Mouse (Mus musculus): Measurements from ENCODE around the gene Wdr70. TPM values are rescaled to one million over a fixed set of nuclear protein-coding genes. Genes with fewer than 3 reads are reported as not detected.

Gene Wdr70
- polyA plus RNA-seq, 1 experiment: 50.5 TPM

GRCm38 (mm10) chr15:7877560-7878467 lies 221.2 kb downstream of the Wdr70 start:
- TF ChIP-seq CEBPB (IDR thresholded peaks at IDR 0.05; ENCODE audit: insufficient read depth, poor library complexity, severe bottlenecking) (peak; percentile 64; the same call in 1 of the 2 replicates), MAX (IDR thresholded peaks at IDR 0.05; ENCODE audit: low read depth) (peak; percentile 57), TCF12 (IDR thresholded peaks at IDR 0.05; ENCODE audit: insufficient read depth, poor library complexity, severe bottlenecking) (no peak), USF1 (IDR thresholded peaks at IDR 0.05; ENCODE audit: low read depth) (peak; percentile 62)

GRCm38 (mm10) chr15:7875879-7876278 lies 223.1 kb downstream of the Wdr70 start:
- peaks cover 5% of the 10 kb centered on the region for H3K36me3 ChIP-seq (ENCODE audit: control insufficient read depth, insufficient read depth)
- H3K27me3 ChIP-seq (ENCODE audit: control insufficient read depth, insufficient read depth, insufficient read length): no peaks in the 10 kb centered on the region
- H3K4me2 ChIP-seq (ENCODE audit: low read depth): no peak overlapping the region
- no peak for TF ChIP-seq USF1 (IDR thresholded peaks at IDR 0.05; ENCODE audit: low read depth)
- TF ChIP-seq TCF12 (IDR thresholded peaks at IDR 0.05; ENCODE audit: insufficient read depth, poor library complexity, severe bottlenecking): no peak
- TF ChIP-seq CEBPB (IDR thresholded peaks at IDR 0.05; ENCODE audit: insufficient read depth, poor library complexity, severe bottlenecking): peak; percentile 92
- no peaks in the 10 kb centered on the region for H3K79me2 ChIP-seq (ENCODE audit: control insufficient read depth, insufficient read depth)
- no peak overlapping the region for H3K4me3 ChIP-seq
- H3ac ChIP-seq (ENCODE audit: control insufficient read depth, insufficient read length): no peak overlapping the region

More at GRCm38 (mm10) chr15:7877560-7878467, 221.2 kb downstream of the Wdr70 start:
- Histone ChIP-seq H3K4me2 (ENCODE audit: low read depth) (peak overlapping the region; percentile 68), H3ac (ENCODE audit: control insufficient read depth, insufficient read length) (no peak overlapping the region), H3K79me2 (ENCODE audit: control insufficient read depth, insufficient read depth) (no peaks in the 10 kb centered on the region), H3K36me3 (ENCODE audit: control insufficient read depth, insufficient read depth) (peaks cover under 1% of the 10 kb centered on the region), H3K4me3 (peak overlapping the region; percentile 1), H3K27me3 (ENCODE audit: control insufficient read depth, insufficient read depth, insufficient read length) (no peaks in the 10 kb centered on the region)

GRCm38 (mm10) chr15:7872473-7872872 lies 226.5 kb downstream of the Wdr70 start:
- H3K79me2 ChIP-seq (ENCODE audit: control insufficient read depth, insufficient read depth): no peaks in the 10 kb centered on the region
- H3K27me3 ChIP-seq (ENCODE audit: control insufficient read depth, insufficient read depth, insufficient read length): no peaks in the 10 kb centered on the region
- H3K36me3 ChIP-seq (ENCODE audit: control insufficient read depth, insufficient read depth): peaks cover 5% of the 10 kb centered on the region
- no peak overlapping the region for H3K4me3 ChIP-seq
- TF ChIP-seq TCF3 (IDR thresholded peaks at IDR 0.05; ENCODE audit: insufficient read length, low read depth) (no peak), POLR2A (IDR thresholded peaks at IDR 0.05; ENCODE audit: insufficient read length, low read depth) (no peak), E2F4 (IDR thresholded peaks at IDR 0.05; ENCODE audit: insufficient read depth) (no peak), REST (IDR thresholded peaks at IDR 0.05; ENCODE audit: insufficient read depth, insufficient read length) (no peak), SRF (IDR thresholded peaks at IDR 0.05; ENCODE audit: control insufficient read depth, insufficient read length, low read depth) (no peak), USF1 (IDR thresholded peaks at IDR 0.05; ENCODE audit: low read depth) (no peak), MAX (IDR thresholded peaks at IDR 0.05; ENCODE audit: low read depth) (no peak)
- H3ac ChIP-seq (ENCODE audit: control insufficient read depth, insufficient read length): no peak overlapping the region
- no peak overlapping the region for H3K4me2 ChIP-seq (ENCODE audit: low read depth)

GRCm38 (mm10) chr15:7865305-7865704 lies 233.7 kb downstream of the Wdr70 start:
- Histone ChIP-seq H3K79me2 (ENCODE audit: control insufficient read depth, insufficient read depth) (no peaks in the 10 kb centered on the region), H3K27me3 (ENCODE audit: control insufficient read depth, insufficient read depth, insufficient read length) (no peaks in the 10 kb centered on the region), H3K36me3 (ENCODE audit: control insufficient read depth, insufficient read depth) (no peaks in the 10 kb centered on the region), H3K4me2 (ENCODE audit: low read depth) (no peak overlapping the region), H3ac (ENCODE audit: control insufficient read depth, insufficient read length) (no peak overlapping the region), H3K4me3 (no peak overlapping the region)
- TF ChIP-seq CEBPB (IDR thresholded peaks at IDR 0.05; ENCODE audit: insufficient read depth, poor library complexity, severe bottlenecking) (peak; percentile 89), REST (IDR thresholded peaks at IDR 0.05; ENCODE audit: insufficient read depth, insufficient read length) (no peak), MAX (IDR thresholded peaks at IDR 0.05; ENCODE audit: low read depth) (no peak)

GRCm38 (mm10) chr15:7863328-7863727 lies 235.7 kb downstream of the Wdr70 start:
- no peak overlapping the region for H3ac ChIP-seq (ENCODE audit: control insufficient read depth, insufficient read length)
- H3K4me2 ChIP-seq (ENCODE audit: low read depth): peak overlapping the region; percentile 74
- TF ChIP-seq REST (IDR thresholded peaks at IDR 0.05; ENCODE audit: insufficient read depth, insufficient read length): no peak
- TF ChIP-seq TCF12 (IDR thresholded peaks at IDR 0.05; ENCODE audit: insufficient read depth, poor library complexity, severe bottlenecking): peak; percentile 17
- no peak for TF ChIP-seq SRF (IDR thresholded peaks at IDR 0.05; ENCODE audit: control insufficient read depth, insufficient read length, low read depth)
- no peak for TF ChIP-seq CEBPB (IDR thresholded peaks at IDR 0.05; ENCODE audit: insufficient read depth, poor library complexity, severe bottlenecking)
- TF ChIP-seq POLR2A (IDR thresholded peaks at IDR 0.05; ENCODE audit: insufficient read length, low read depth): no peak
- no peak for TF ChIP-seq POLR2AphosphoS2 (IDR thresholded peaks at IDR 0.05; ENCODE audit: insufficient read length, low read depth)
- TF ChIP-seq USF1 (IDR thresholded peaks at IDR 0.05; ENCODE audit: low read depth): peak; percentile 65
- no peak for TF ChIP-seq MAX (IDR thresholded peaks at IDR 0.05; ENCODE audit: low read depth)
- peak in 1 of 3 experiments; percentile 82 for TF ChIP-seq MYOG (IDR thresholded peaks at IDR 0.05; ENCODE audit: control insufficient read depth in 1 of 3, insufficient read depth in 1 of 3, insufficient read length in 2 of 3, low read depth in 2 of 3)
- peak; percentile 36 to 94 (median 90) for TF ChIP-seq MYOD1 (IDR thresholded peaks at IDR 0.05; ENCODE audit: control insufficient read depth in 1 of 3, insufficient read length in 2 of 3, low read depth in 2 of 3)
- no peak for TF ChIP-seq E2F4 (IDR thresholded peaks at IDR 0.05; ENCODE audit: insufficient read depth)
- TF ChIP-seq TCF3 (IDR thresholded peaks at IDR 0.05; ENCODE audit: insufficient read length, low read depth): peak; percentile 47
- H3K79me2 ChIP-seq (ENCODE audit: control insufficient read depth, insufficient read depth): no peaks in the 10 kb centered on the region
- no peak overlapping the region for H3K4me3 ChIP-seq
- H3K36me3 ChIP-seq (ENCODE audit: control insufficient read depth, insufficient read depth): no peaks in the 10 kb centered on the region
- no peaks in the 10 kb centered on the region for H3K27me3 ChIP-seq (ENCODE audit: control insufficient read depth, insufficient read depth, insufficient read length)
